Mouse (Mus musculus) cerebellum, adult 2 months (tissue): ENCODE measurements around the gene Vmn2r4.
"Not testable (repeated sequence)": the region's sequence is repeated elsewhere in the genome, so short reads cannot be mapped to it uniquely, and the experiment has no call there.

Source experiments
- CTCF ChIP-seq: fragments of 200-500 bp; IDR thresholded peaks from 2 replicates; pipeline ENCODE4 v1.5.1; 2011; ENCODE audit warnings: low read depth, mild to moderate bottlenecking, control low read depth, low read length, moderate library complexity, borderline replicate concordance; ENCODE audit not compliant: insufficient read depth
- POLR2A ChIP-seq: fragments of 200-500 bp; IDR thresholded peaks from 2 replicates; pipeline ENCODE4 v1.6.1; 2011; ENCODE audit warnings: low read length, control low read depth, borderline replicate concordance; ENCODE audit not compliant: insufficient read depth

GRCm38 (mm10) chr3:64428117-64428798 lies 13.1 kb upstream of the Vmn2r4 start:
- not testable (repeated sequence) for TF ChIP-seq CTCF, POLR2A
